Mouse (Mus musculus) megakaryocyte-erythroid progenitor cell, adult 5-6 weeks (primary cell): ENCODE results near the gene Tnfaip8l3. TPM values are rescaled to one million over a fixed set of nuclear protein-coding genes. Genes with fewer than 3 reads are reported as not detected.

Experiments used
- ATAC-seq: replicated peaks from 2 replicates; pipeline ENCODE4 v1.8.0; 2016; ENCODE audit warnings: mild to moderate bottlenecking, inconsistent platforms; ENCODE audit not compliant: severe bottlenecking, poor library complexity, low FRiP score, low TSS enrichment
- total RNA-seq, 2 experiments: library from RNA; stranded (forward) in 1 of 2; stranded (reverse) in 1 of 2; fragments of 200-1000, 215-1000 nt in 1 of 2; fragments of >200 nt in 1 of 2; fragmentation: Nextera tagmentation in 1 of 2; gene quantifications; 2 replicates each; pipeline ENCODE4 v1.2.3; 2014 to 2017

The Tnfaip8l3 gene
- not detected in 2 replicates for total RNA-seq (2014; fragmentation: Nextera tagmentation)
- total RNA-seq (2017) = not detected in 2 replicates

DNA sequence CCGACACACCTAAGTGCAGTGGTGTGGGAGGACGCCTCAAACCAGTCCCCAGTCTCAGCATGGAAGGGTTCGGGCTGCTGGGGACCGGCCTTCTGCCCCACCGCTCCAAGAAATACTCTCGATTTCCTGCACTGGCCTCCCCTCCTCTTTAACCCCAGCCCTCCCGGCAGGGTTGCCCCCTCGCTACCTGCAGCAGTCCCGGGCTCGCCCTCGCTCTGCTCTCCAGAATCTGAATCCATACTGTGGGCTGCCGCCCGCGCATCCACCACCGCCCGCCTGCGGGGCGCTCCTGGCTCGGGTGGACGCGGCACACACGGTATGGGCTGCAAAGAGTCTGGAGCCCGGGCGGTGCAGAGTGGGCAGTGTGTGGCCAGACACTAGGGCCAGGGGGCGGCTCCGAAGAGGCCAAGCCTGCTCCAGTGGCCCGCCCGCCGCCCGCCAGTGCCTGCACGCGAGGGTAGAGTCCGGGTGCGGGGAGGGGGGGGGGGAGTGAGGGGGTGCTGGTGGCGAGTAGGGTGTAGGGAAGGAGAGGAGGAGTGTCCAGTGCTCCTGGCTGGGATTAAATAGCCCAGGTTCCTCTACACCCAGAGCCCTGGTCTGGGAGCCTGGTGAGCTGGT lies at the start of gene Tnfaip8l3:
TSS of gene Tnfaip8l3 (minus strand) at position 357 of the 618 bp plus-strand sequence.
- 0 out of 2 replicates have a peak, but pooled peaks have one; percentile 7 for ATAC-seq

DNA sequence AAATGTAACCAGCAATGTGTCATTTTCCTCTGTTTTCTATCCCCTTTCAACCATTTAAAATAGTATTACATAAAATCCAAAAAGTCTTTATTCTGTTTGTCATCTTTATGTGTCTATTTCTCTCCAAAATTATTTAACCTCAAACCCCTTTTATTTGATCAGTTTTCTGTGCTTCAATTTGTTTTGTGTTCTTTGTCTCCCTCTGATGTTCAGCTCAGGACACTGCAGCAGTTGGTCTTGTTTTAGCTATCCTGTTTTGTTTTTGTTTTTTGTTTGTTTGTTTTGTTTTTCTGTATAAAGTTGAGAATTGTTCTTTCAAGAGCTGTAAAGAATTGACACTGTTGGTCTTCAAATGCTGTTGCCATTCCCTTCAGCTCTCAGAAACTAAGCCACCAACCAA lies 44.5 kb upstream of the Tnfaip8l3 start:
- no peak for ATAC-seq

DNA sequence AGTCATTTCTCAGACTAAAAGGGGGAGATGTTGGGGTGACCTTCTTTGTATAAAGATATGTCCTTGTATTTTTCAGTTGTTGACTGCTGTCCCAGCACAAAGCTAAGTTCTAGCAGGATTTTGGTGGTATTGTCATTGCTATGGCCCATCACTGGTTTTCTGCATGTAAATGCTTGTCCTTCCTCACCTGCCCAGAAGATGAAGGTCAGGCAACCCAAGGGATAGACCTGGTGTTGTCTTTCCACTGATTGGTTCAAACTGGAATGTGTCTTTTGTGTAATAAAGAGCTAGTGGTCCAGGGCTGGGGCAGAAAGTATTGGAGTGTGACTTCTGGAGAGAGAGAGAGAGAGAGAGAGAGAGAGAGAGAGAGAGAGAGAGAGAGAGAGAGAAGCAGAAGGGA lies 30.4 kb upstream of the Tnfaip8l3 start:
- ATAC-seq = no peak

DNA sequence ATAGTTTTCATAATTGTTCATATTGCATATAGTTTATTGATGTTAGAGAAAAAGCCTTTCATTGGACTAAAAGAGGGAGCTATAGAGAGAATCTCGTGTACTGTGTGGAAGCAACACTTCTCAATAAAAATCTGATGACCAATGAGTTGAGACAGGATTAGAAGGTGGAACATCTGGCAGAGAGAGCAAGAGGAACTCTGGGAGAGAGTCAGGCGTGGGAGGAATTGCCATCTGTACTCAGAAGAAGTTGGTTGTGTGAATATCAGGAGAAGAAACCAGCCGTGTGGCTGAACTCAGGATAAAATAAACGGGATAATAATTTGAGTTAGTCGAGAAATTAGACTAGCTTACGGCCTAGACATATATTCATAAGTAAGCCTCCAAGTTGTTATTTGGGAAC lies 28.9 kb upstream of the Tnfaip8l3 start:
- no peak for ATAC-seq

DNA sequence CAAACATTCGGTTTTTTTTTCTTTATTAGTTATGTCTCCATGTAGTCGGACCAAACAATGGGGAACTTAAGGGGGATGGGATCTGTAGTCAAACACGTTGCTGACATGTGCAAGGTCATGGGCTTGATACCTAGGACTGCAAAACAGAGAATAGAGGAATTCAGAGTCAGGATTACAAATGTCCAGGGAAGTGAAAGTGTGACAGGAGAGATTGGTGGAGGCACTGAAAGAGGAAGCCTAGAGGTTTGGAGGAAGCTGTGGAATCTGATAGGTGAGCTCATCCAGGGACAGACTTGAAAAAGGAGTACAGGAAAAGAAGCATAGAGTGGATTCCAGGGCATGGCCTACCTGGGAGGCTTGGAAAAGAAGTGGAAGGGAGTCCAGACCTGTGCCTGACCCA lies 16.1 kb upstream of the Tnfaip8l3 start:
- no peak for ATAC-seq

DNA sequence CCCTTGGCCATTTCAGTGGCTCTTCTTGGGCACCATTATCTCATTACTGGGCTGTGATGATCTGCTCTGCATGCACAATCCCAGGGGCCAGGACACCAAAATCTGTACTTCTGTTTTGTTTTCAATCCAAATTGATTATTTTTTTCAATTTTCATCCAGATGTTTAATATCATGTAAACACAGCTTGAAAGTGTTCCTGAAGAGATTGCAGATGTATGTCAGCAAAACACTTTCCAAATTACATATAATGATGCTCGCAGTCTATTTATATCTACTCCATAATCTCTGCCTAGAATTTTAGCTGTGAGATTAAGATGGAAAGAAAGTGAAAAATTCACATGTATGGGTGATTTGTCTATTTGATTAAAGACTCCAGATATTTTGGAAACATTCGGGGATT lies 9.6 kb upstream of the Tnfaip8l3 start:
- no peak for ATAC-seq

DNA sequence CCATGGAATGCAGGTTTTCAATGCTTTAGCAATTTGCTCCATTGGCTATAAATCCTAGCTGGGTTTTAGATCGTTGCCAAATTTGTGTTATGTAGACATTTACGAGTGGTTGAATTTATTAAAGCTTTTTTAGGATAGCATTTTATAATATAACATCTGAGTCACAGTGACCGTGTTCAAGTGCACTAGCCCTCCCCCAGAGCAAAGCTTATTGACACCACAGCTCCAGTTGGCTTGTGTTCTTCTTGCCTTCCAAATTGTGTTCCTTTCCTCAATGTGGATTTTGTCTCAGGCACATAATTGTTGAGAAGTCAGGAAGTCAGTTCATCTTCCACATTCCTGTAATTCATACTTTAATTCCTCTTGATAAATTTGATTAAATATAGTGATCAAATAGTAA lies 6.7 kb upstream of the Tnfaip8l3 start:
- no peak for ATAC-seq

DNA sequence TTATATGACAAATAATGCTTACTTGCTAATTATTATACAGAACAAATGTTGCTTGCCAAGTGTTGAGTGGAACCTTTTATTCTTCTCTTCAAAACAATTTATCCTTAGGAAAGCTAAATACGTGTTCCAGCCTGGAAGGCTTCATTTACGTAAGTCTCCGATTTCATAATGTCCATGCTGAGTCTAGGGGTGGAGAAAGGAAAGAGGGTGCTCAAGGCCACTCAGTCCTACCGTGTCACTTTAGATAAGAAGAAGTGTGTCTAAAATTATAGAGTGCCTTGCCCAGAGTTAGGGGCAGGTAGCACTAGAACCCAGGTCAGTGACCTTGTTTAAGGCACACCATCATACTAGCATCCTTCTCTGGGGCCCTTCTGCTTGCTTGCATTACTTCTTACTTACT lies 5.5 kb upstream of the Tnfaip8l3 start:
- no peak for ATAC-seq

DNA sequence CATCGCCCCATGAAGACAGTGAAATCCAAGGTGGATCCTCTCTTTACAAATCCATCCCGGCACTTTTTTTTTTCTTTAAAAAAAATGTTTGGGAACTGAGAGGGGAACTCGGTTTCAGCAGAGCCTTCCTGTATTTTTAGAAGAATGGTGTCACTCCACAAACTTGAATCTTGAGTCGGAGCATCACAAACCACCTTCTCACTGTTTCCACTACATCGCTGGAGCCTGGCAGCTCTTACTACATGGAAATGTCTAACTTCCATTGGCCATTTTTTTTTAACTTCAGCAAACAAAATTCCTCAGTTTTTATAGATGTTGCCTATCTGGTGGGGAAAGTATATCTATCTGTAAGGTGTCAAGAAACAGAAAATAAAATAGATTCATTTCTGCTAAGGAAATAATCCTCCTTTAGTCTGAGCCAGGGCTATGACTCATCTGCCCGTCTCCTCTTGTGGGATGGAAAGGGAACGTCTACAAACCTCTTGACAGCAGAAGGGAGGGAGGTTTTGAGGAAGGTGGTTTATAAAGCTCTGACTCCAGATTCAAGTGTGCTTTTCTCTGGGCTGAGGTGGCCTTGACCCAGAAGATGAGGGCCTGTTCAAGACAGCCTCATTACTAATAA lies 3.4 kb upstream of the Tnfaip8l3 start:
- ATAC-seq = no peak

DNA sequence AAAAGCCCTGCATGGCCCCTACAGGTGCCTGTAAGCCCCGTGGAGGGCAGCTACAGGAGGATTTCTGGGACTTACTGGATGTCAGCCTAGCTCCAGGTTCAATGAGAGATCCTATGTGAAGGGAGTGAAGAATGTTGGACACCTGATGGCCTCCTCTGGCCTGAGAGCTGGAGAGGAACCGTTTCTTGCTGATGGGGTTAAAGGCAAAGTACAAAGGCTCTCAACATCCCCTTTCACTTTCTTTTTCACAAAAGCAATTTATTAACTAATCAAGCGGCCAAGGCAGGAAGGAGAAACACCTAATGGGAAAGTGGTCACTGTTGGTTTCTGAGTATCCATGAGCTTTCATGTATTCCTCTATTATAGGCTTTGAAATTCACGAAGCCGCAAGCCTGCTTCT lies 1.0 kb upstream of the Tnfaip8l3 start:
- no peak for ATAC-seq

DNA sequence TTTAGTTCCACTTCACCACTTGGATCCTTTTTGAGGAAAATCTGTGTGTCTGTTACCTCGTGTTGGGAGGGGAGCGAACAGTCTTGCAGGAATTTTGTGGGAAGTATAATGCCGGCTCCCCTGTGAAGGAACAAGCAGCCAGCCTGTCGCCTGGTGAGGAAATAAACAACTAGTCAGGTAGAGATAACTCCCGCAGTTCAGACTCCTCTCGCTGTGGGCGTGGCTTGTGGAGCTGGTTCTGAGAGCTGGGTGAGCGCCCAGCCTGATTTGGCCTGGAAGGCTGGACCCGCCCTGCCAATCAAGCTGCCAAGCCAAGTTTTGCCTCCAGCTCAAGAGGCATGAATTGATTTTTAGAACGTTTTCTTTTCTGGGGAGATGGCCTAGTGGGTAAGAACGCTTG lies 589 bp upstream of the Tnfaip8l3 start:
- ATAC-seq = peak; percentile 90

DNA sequence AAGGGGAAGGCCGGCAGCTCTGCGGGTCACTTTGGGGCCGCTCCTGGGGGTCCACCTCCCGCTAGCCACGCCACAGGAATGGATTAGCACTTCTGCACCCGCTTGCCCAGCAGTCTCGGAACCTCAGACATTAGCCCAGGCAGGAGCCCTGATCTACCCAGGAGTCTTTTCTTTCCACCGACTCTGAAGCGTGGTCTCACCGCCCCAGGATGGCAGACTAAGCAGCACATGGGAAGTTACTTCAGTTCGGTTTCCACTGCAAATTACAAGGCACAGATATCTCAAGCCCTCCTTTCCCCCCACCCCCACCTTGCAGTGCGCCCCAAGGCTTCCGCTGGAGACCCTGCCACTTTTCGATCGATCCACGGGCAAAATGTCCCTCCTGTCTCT lies 551 bp downstream of the Tnfaip8l3 start:
- no peak for ATAC-seq

DNA sequence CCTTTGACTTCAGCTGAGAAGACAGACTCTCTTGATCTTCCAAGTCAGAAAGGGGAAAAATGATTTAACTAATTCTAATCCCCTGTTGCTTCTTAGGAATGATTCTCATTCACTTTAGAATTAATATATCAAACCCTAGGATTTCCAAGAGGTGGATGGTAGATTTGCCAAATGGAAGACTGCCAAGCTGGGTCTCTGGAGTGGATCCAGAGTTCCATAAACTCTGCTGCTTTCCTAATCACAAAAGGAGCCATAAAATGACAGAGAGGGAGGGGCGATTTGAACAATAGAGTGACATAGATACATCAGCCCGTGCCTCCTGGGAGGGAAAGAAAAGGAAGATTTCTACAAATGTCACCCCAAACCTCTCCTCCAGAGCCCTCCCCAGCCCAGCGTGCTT lies 3.4 kb downstream of the Tnfaip8l3 start:
- no peak for ATAC-seq

DNA sequence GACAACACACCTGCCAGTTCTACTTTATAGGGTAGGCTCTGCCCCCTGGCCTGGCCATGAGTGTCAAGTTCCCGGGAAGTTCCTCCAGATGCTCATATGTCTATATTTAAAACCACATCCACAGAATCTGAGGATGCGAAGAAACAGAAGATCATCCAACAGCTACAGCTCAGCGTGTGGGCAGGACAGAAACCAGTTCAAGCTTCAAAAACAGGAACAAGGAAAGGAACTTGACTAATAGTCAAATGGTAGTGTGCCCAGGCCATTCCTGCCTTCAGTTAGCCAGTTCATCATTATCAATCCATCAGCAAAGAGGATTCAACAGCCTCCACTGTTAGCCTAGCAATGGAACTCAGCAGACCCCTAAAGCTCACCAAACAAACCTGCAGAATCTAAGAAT lies 4.5 kb downstream of the Tnfaip8l3 start:
- no peak for ATAC-seq

DNA sequence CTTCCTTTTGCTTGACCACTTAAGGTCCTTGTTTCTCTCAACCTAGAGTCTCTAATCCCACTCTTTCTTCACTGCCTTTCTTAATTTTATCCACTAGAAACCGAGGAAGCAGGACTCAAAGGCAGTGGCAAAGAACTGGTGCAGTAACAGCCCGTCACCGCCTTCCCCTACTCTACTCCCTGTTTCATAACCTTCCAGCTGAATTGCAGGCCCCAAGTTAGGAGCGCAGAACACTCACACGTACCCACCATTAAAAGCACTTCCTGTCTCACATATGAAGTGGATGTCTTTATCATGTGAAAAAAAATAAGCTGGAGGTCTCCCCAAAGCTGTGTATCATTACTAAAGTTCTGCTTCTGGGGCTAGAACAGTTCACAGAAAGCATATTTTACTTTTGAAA lies 6.5 kb downstream of the Tnfaip8l3 start:
- ATAC-seq = no peak

DNA sequence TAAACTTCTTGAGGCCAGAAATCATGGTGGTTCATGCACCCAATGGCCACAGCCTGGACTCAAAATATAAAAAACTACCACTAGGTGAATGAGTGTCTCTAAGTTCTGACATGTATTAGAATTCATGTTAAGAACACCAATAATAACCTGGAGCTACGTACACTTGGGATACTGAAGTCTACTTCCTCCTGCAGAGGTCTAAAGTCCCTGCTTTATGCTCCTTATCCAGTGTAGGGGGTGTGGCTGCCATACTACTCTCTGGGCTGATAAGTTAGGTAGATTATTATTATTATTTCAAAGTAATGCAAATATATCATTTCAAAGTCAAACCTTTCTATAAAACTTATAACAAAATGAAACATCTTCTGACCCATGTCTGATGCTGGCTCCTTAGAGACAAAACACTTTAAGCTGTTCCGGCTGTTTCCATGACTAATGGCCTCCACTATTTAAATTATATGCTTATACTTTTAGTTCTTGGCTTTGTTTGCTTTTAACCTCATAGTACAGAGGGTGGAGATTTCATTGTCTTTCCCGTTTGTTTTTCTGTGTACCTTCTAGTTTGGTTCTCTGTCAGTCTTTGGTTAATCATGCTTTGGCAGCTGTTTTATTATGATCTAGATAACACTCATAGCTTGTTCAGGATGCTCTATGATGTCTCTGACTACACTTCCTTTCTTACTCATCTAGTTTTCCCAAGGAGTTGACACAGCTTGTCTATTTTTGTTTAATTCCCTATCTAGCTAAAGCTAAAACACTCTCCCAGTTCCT lies 16.7 kb downstream of the Tnfaip8l3 start:
- ATAC-seq = no peak

DNA sequence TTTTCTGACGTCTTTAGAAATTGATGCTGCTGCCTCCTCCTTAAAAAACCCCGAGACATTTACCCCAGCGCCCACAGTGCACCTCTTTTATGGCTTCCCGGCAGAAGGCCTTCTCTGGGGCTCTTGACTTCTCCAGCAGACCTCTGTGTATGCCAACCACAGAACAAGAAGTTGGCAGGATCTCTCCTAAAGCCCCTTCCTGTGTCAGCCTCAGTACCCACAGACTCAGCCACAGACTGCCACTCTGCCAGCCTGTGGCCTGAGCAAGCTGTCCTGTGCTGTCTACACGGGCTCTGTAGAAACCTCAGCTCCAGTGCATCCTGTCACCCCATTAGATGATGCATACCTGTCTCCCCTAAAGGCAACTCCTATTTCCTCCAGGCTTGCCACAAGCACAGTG lies 19.2 kb downstream of the Tnfaip8l3 start:
- no peak for ATAC-seq

DNA sequence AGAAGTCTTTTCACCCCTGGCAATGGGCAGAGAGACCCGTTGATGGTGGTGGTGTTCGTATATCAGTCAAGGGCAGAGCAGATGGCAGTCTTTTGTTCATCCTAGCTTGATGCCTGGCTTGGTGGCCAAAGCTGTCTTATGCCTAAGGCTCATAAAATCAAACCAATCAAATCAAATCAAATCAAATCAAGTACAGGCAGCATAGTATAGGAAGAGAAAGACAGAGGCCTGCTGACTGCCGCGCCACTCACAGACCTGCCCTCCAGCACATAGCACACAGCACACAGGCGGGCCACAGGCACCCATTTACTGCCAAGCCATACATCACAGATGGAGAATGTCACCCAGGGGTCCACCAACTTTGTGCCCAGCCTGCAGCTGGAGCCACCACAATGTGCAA lies 25.1 kb downstream of the Tnfaip8l3 start:
- ATAC-seq = no peak

DNA sequence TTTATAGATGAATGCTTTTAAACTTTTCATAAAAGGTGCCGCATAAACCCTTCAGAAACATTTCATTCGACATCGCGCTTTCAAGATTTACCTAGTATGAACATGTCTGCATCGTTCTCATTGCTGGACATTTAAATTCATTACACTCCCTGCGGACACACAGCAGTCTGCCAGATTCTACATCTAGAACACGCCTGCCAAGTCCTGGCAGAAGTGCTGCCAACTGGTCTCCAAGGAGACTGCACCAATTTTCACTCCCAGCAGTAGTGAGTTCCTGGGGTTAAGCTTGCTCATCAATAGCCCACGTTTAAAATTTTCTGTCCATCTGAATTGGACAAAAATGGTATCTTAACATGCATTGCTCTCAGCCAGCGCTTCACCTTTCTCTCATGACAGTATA lies 30.5 kb downstream of the Tnfaip8l3 start:
- ATAC-seq = no peak

DNA sequence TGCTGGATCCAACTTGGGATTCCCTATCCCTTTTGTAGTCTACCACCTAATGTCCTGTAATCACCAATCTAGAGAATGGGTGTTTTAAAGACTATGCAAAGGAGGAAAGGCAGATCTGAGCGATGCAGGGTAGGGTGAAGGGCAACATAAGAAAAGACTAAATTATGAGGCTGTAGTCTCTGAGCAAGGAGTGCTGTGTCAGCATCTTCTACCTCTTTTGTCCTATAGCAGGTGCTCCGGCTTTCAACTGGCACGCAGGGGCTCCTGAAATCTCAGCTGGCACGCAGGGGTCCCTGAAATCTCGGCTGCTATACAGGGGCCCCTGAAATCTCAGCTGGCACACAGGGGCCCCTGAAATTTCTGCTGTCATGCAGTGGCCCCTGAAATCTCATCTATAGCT lies 33.5 kb downstream of the Tnfaip8l3 start:
- no peak for ATAC-seq

DNA sequence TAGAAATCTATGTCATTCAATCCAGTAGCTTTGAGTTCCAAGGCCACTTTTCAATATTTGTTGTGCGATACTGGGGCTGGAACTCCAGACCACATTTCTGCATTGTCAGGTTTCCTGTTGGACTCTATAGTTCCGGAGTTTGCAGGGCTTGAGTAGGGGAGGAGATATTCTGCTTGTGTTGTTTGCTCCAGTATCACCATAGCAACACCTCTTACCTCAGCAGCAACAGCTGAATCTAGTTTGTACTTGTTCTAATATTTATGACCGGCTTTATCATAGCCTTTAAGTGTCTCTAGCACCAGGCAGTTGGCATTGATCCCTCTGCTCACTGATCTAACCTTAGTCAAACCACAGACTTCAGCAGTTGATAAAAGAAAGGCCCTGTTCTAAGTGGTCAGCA lies 45.4 kb downstream of the Tnfaip8l3 start:
- ATAC-seq = no peak
